Mouse (Mus musculus) lung, postnatal 0 days (tissue): ENCODE results near the gene Trio. TPM values are rescaled to one million over a fixed set of nuclear protein-coding genes. Genes with fewer than 3 reads are reported as not detected.

ENCODE experiments used
- ATAC-seq: fragments of 200-750 bp; cut with Nextera tagmentation; 2 replicates; pipeline ENCODE4 v1.8.0; 2017; ENCODE audit warnings: moderate library complexity
- DNase-seq: peaks from one replicate; pipeline ENCODE4 v3.0.0-alpha.2; 2016; ENCODE audit warnings: low spot score
- H3K27ac ChIP-seq: fragments of 300-500 bp; sonication (generic); 2 replicates; pipeline ENCODE4 v1.5.1; 2014; ENCODE audit warnings: antibody characterized with exemption, mild to moderate bottlenecking, low read length, mixed read lengths
- H3K27me3 ChIP-seq: fragments of 300-500 bp; sonication (generic); replicated peaks from 2 replicates; pipeline ENCODE4 v1.6.1; 2014; ENCODE audit warnings: low read length, mixed read lengths; ENCODE audit not compliant: insufficient read depth
- H3K36me3 ChIP-seq: fragments of 300-500 bp; sonication (generic); 2 replicates; pipeline ENCODE4 v1.6.1; 2014; ENCODE audit warnings: low read length, mixed read lengths; ENCODE audit not compliant: insufficient read depth
- H3K4me1 ChIP-seq: fragments of 300-500 bp; sonication (generic); 2 replicates; pipeline ENCODE4 v1.6.1; 2014; ENCODE audit warnings: antibody characterized with exemption, low read depth, low read length, mixed read lengths; ENCODE audit not compliant: insufficient read depth
- H3K4me2 ChIP-seq: fragments of 300-500 bp; sonication (generic); replicated peaks from 2 replicates; pipeline ENCODE4 v1.6.1; 2014; ENCODE audit warnings: low read depth, mild to moderate bottlenecking, low read length, moderate library complexity, mixed read lengths
- H3K4me3 ChIP-seq: fragments of 300-500 bp; sonication (generic); 2 replicates; pipeline ENCODE4 v1.5.1; 2014; ENCODE audit warnings: low read depth, low read length
- H3K9ac ChIP-seq: fragments of 300-500 bp; sonication (generic); replicated peaks from 2 replicates; pipeline ENCODE4 v1.6.1; 2014; ENCODE audit warnings: low read depth, mild to moderate bottlenecking
- H3K9me3 ChIP-seq: fragments of 300-500 bp; sonication (generic); 2 replicates; pipeline ENCODE4 v1.6.1; 2016; ENCODE audit warnings: low read length, mixed read lengths
- CTCF ChIP-seq: IDR thresholded peaks from 2 replicates; pipeline ENCODE4 v1.5.1; 2016; ENCODE audit warnings: antibody characterized with exemption, mild to moderate bottlenecking
- EP300 ChIP-seq: IDR thresholded peaks from 2 replicates; pipeline ENCODE4 v1.6.1; 2016; ENCODE audit warnings: antibody characterized with exemption, mild to moderate bottlenecking, control low read depth
- WGBS: fragments of 180-500 bp; shearing (Covaris S2); extraction: QIAGEN DNeasy Blood & Tissue Kit; methylation state at CpG from one replicate; pipeline ENCODE4 v1.1.7; 2014; 5-methylcytosine and 5-hydroxymethylcytosine counted together
- polyA plus RNA-seq: library from polyadenylated mRNA; unstranded; fragments of >200 nt; fragmentation: Nextera tagmentation; extraction: Ambion mirVana; gene quantifications from 2 replicates; pipeline ENCODE4 v1.2.1, GENCODE M21; 2015

Trio gene
- polyA plus RNA-seq, 1 experiment from 2014 or later = 15.6 TPM

GRCm38 (mm10) chr15:27864397-27864796 is 161.3 kb downstream of the Trio start:
- H3K4me2 ChIP-seq = no peak overlapping the region
- TF ChIP-seq CTCF = no peak
- no peak for TF ChIP-seq EP300
- DNase-seq = no peak
- 82% methylated on average over 6 of the region's 6 CpGs for WGBS
- no peaks in the 10 kb centered on the region for H3K9me3 ChIP-seq
- H3K9ac ChIP-seq = no peak overlapping the region
- H3K27ac ChIP-seq = no peak overlapping the region
- ATAC-seq = no peak
- no peaks in the 10 kb centered on the region for H3K4me1 ChIP-seq
- no peaks in the 10 kb centered on the region for H3K27me3 ChIP-seq
- no peak overlapping the region for H3K4me3 ChIP-seq
- no peaks in the 10 kb centered on the region; the same call in 1 of the 2 replicates for H3K36me3 ChIP-seq

GRCm38 (mm10) chr15:27862949-27863348 is 162.7 kb downstream of the Trio start:
- Histone ChIP-seq H3K4me2 (no peak overlapping the region), H3K36me3 (no peaks in the 10 kb centered on the region), H3K9me3 (no peaks in the 10 kb centered on the region), H3K27me3 (no peaks in the 10 kb centered on the region), H3K4me3 (no peak overlapping the region), H3K4me1 (no peaks in the 10 kb centered on the region), H3K27ac (no peak overlapping the region), H3K9ac (no peak overlapping the region)
- TF ChIP-seq EP300 = no peak
- no peak for TF ChIP-seq CTCF
- DNase-seq = no peak
- ATAC-seq = no peak
- 58% methylated on average over 11 of the region's 11 CpGs for WGBS

GRCm38 (mm10) chr15:27860439-27860838 is 165.2 kb downstream of the Trio start:
- DNase-seq (no peak), ATAC-seq (no peak)
- TF ChIP-seq CTCF (no peak), EP300 (no peak)
- Histone ChIP-seq H3K27me3 (no peaks in the 10 kb centered on the region), H3K27ac (no peak overlapping the region), H3K4me2 (no peak overlapping the region), H3K9ac (no peak overlapping the region), H3K36me3 (no peaks in the 10 kb centered on the region), H3K4me1 (no peaks in the 10 kb centered on the region), H3K9me3 (no peaks in the 10 kb centered on the region), H3K4me3 (no peak overlapping the region)
- WGBS = 92% methylated on average over 14 of the region's 14 CpGs

- Histone ChIP-seq H3K9me3 (no peaks in the 10 kb centered on the region), H3K4me2 (no peak overlapping the region), H3K27me3 (no peaks in the 10 kb centered on the region), H3K36me3 (no peaks in the 10 kb centered on the region), H3K27ac (no peak overlapping the region), H3K9ac (no peak overlapping the region), H3K4me1 (no peaks in the 10 kb centered on the region), H3K4me3 (no peak overlapping the region)
- 58% methylated on average over 1 of the region's 1 CpGs for WGBS
- TF ChIP-seq CTCF (peak; percentile 50), EP300 (no peak)
- DNase-seq = no peak
- no peak for ATAC-seq
These were observed 166.1 kb downstream of the Trio start for GRCm38 (mm10) chr15:27859590-27859989.

GRCm38 (mm10) chr15:27859115-27859514 is 166.5 kb downstream of the Trio start:
- H3K4me2 ChIP-seq = no peak overlapping the region
- ATAC-seq = peak; percentile 42; the same call in 1 of the 2 replicates
- H3K27ac ChIP-seq = no peak overlapping the region
- WGBS = 51% methylated on average over 6 of the region's 6 CpGs
- peak; percentile 8 for DNase-seq
- no peak overlapping the region for H3K4me3 ChIP-seq
- no peaks in the 10 kb centered on the region for H3K4me1 ChIP-seq
- H3K9ac ChIP-seq = no peak overlapping the region
- no peak for TF ChIP-seq EP300
- TF ChIP-seq CTCF = no peak
- no peaks in the 10 kb centered on the region for H3K36me3 ChIP-seq
- no peaks in the 10 kb centered on the region for H3K9me3 ChIP-seq
- H3K27me3 ChIP-seq = no peaks in the 10 kb centered on the region

GRCm38 (mm10) chr15:27858179-27858819 is 167.3 kb downstream of the Trio start:
- WGBS = 50% methylated on average over 7 of the region's 7 CpGs
- Histone ChIP-seq H3K4me1 (no peaks in the 10 kb centered on the region), H3K4me2 (no peak overlapping the region), H3K4me3 (no peak overlapping the region), H3K9ac (no peak overlapping the region), H3K36me3 (0 out of 2 replicates have a peak, but pooled peaks cover 7% of the 10 kb centered on the region), H3K9me3 (no peaks in the 10 kb centered on the region), H3K27ac (no peak overlapping the region), H3K27me3 (no peaks in the 10 kb centered on the region)
- TF ChIP-seq CTCF (no peak), EP300 (no peak)
- peak; percentile 32 for ATAC-seq
- peak; percentile 15 for DNase-seq

- H3K36me3 ChIP-seq = 0 out of 2 replicates have a peak, but pooled peaks cover 13% of the 10 kb centered on the region
- no peaks in the 10 kb centered on the region for H3K27me3 ChIP-seq
- DNase-seq (no peak), ATAC-seq (no peak)
- H3K4me1 ChIP-seq = no peaks in the 10 kb centered on the region
- H3K4me2 ChIP-seq = no peak overlapping the region
- H3K4me3 ChIP-seq = no peak overlapping the region
- H3K9me3 ChIP-seq = no peaks in the 10 kb centered on the region
- H3K27ac ChIP-seq = no peak overlapping the region
- no peak overlapping the region for H3K9ac ChIP-seq
- 69% methylated on average over 7 of the region's 7 CpGs for WGBS
- TF ChIP-seq CTCF (no peak), EP300 (no peak)
These were observed 168.4 kb downstream of the Trio start for GRCm38 (mm10) chr15:27857242-27857641.
